Mouse (Mus musculus) liver, embryonic 16.5 days (tissue): Measurements from ENCODE around the gene Scn10a. TPM values are rescaled to one million over a fixed set of nuclear protein-coding genes. Genes with fewer than 3 reads are reported as not detected.

ENCODE experiments used
- ATAC-seq: fragments of 200-750 bp; cut with Nextera tagmentation; 2 replicates; pipeline ENCODE4 v1.8.0; 2017; ENCODE audit warnings: low read depth, mild to moderate bottlenecking, moderate number of reproducible peaks, moderate library complexity
- H3K27ac ChIP-seq: fragments of 300-500 bp; sonication (generic); 2 replicates; pipeline ENCODE4 v1.5.1; 2014; ENCODE audit warnings: mild to moderate bottlenecking, low read length
- H3K27me3 ChIP-seq: fragments of 300-500 bp; sonication (generic); 2 replicates; pipeline ENCODE4 v1.6.1; 2014; ENCODE audit warnings: low read depth, low read length, mixed read lengths; ENCODE audit not compliant: control insufficient read depth, insufficient read depth
- H3K36me3 ChIP-seq: fragments of 300-500 bp; sonication (generic); 2 replicates; pipeline ENCODE4 v1.6.1; 2014; ENCODE audit warnings: mild to moderate bottlenecking; ENCODE audit not compliant: control insufficient read depth, insufficient read depth
- H3K4me1 ChIP-seq: fragments of 300-500 bp; sonication (generic); 2 replicates; pipeline ENCODE4 v1.6.1; 2014; ENCODE audit warnings: low read depth, low read length, mixed read lengths; ENCODE audit not compliant: control insufficient read depth
- H3K4me2 ChIP-seq: fragments of 300-500 bp; sonication (generic); 2 replicates; pipeline ENCODE4 v1.6.1; 2014; ENCODE audit warnings: low read depth, low read length, mixed read lengths
- H3K4me3 ChIP-seq: fragments of 300-500 bp; sonication (generic); 2 replicates; pipeline ENCODE4 v1.5.1; 2014; ENCODE audit warnings: low read depth, mild to moderate bottlenecking, low read length
- H3K9ac ChIP-seq: fragments of 300-500 bp; sonication (generic); 2 replicates; pipeline ENCODE4 v1.6.1; 2014; ENCODE audit warnings: low read depth, low read length
- H3K9me3 ChIP-seq: fragments of 300-500 bp; sonication (generic); replicated peaks from 2 replicates; pipeline ENCODE4 v1.6.1; 2016; ENCODE audit warnings: low read length; ENCODE audit not compliant: control insufficient read depth
- WGBS: fragments of 180-500 bp; shearing (Covaris S2); extraction: QIAGEN DNeasy Blood & Tissue Kit; methylation state at CpG from one replicate; pipeline ENCODE4 v1.1.7; 2014; ENCODE audit not compliant: insufficient replicate concordance; 5-methylcytosine and 5-hydroxymethylcytosine counted together
- polyA plus RNA-seq: library from polyadenylated mRNA; unstranded; fragments of >200 nt; fragmentation: Nextera tagmentation; extraction: Ambion mirVana; gene quantifications from 2 replicates; pipeline ENCODE4 v1.2.1, GENCODE M21; 2015

Gene Scn10a
- polyA plus RNA-seq, 1 experiment from 2014 or later: 0.02 TPM

GRCm38 (mm10) chr9:119574366-119574765 lies 144.8 kb downstream of the Scn10a start:
- H3K9ac ChIP-seq: no peak overlapping the region
- no peak overlapping the region for H3K4me3 ChIP-seq
- no peaks in the 10 kb centered on the region for H3K36me3 ChIP-seq
- H3K4me1 ChIP-seq: no peaks in the 10 kb centered on the region; the same call in 1 of the 2 replicates
- peaks cover 64% of the 10 kb centered on the region for H3K27me3 ChIP-seq
- WGBS: 62% methylated on average over 7 of the region's 7 CpGs
- H3K27ac ChIP-seq: no peak overlapping the region
- ATAC-seq: no peak
- H3K9me3 ChIP-seq: no peaks in the 10 kb centered on the region
- H3K4me2 ChIP-seq: no peak overlapping the region

GRCm38 (mm10) chr9:119573009-119573408 lies 146.1 kb downstream of the Scn10a start:
- H3K9me3 ChIP-seq: no peaks in the 10 kb centered on the region
- peaks cover 50% of the 10 kb centered on the region for H3K27me3 ChIP-seq
- no peaks in the 10 kb centered on the region for H3K4me1 ChIP-seq
- no peak overlapping the region for H3K9ac ChIP-seq
- no peak overlapping the region for H3K27ac ChIP-seq
- no peak for ATAC-seq
- no peak overlapping the region for H3K4me3 ChIP-seq
- H3K4me2 ChIP-seq: no peak overlapping the region
- no peaks in the 10 kb centered on the region for H3K36me3 ChIP-seq
- 46% methylated on average over 14 of the region's 14 CpGs for WGBS

- Histone ChIP-seq H3K36me3 (no peaks in the 10 kb centered on the region), H3K27ac (no peak overlapping the region), H3K27me3 (peaks cover 36% of the 10 kb centered on the region), H3K9me3 (no peaks in the 10 kb centered on the region), H3K4me1 (no peaks in the 10 kb centered on the region), H3K4me2 (no peak overlapping the region), H3K9ac (no peak overlapping the region), H3K4me3 (no peak overlapping the region)
- WGBS: 3% methylated on average over 15 of the region's 15 CpGs
- no peak for ATAC-seq
Measured at GRCm38 (mm10) chr9:119571411-119571888, 147.7 kb downstream of the Scn10a start.

GRCm38 (mm10) chr9:119570652-119571051 lies 148.5 kb downstream of the Scn10a start:
- WGBS: 13% methylated on average over 9 of the region's 9 CpGs
- H3K9me3 ChIP-seq: no peaks in the 10 kb centered on the region
- no peak for ATAC-seq
- H3K27ac ChIP-seq: no peak overlapping the region
- H3K27me3 ChIP-seq: peaks cover 30% of the 10 kb centered on the region
- H3K9ac ChIP-seq: no peak overlapping the region
- H3K4me2 ChIP-seq: no peak overlapping the region
- H3K36me3 ChIP-seq: no peaks in the 10 kb centered on the region
- H3K4me3 ChIP-seq: no peak overlapping the region
- H3K4me1 ChIP-seq: no peaks in the 10 kb centered on the region

GRCm38 (mm10) chr9:119568732-119569131 lies 150.4 kb downstream of the Scn10a start:
- Histone ChIP-seq H3K9me3 (no peaks in the 10 kb centered on the region), H3K4me3 (no peak overlapping the region), H3K27ac (no peak overlapping the region), H3K4me2 (no peak overlapping the region), H3K36me3 (no peaks in the 10 kb centered on the region), H3K27me3 (peaks cover 27% of the 10 kb centered on the region), H3K4me1 (no peaks in the 10 kb centered on the region), H3K9ac (no peak overlapping the region)
- 16% methylated on average over 8 of the region's 8 CpGs for WGBS
- ATAC-seq: no peak

- Histone ChIP-seq H3K9ac (no peak overlapping the region), H3K27me3 (peaks cover 27% of the 10 kb centered on the region), H3K4me2 (no peak overlapping the region), H3K27ac (no peak overlapping the region), H3K4me1 (no peaks in the 10 kb centered on the region), H3K36me3 (no peaks in the 10 kb centered on the region), H3K4me3 (no peak overlapping the region), H3K9me3 (no peaks in the 10 kb centered on the region)
- WGBS: 64% methylated on average over 5 of the region's 5 CpGs
- ATAC-seq: no peak
Measured at GRCm38 (mm10) chr9:119567800-119568199, 151.3 kb downstream of the Scn10a start.

- H3K4me1 ChIP-seq: no peaks in the 10 kb centered on the region
- no peaks in the 10 kb centered on the region for H3K36me3 ChIP-seq
- no peak for ATAC-seq
- no peak overlapping the region for H3K4me3 ChIP-seq
- H3K9me3 ChIP-seq: no peaks in the 10 kb centered on the region
- 11% methylated on average over 10 of the region's 10 CpGs for WGBS
- H3K27ac ChIP-seq: no peak overlapping the region
- peaks cover 12% of the 10 kb centered on the region for H3K27me3 ChIP-seq
- H3K9ac ChIP-seq: no peak overlapping the region
- H3K4me2 ChIP-seq: no peak overlapping the region
Measured at GRCm38 (mm10) chr9:119566214-119566613, 152.9 kb downstream of the Scn10a start.

- ATAC-seq: no peak
- Histone ChIP-seq H3K27me3 (peaks cover 2% of the 10 kb centered on the region; the same call in 1 of the 2 replicates), H3K4me1 (no peaks in the 10 kb centered on the region), H3K4me2 (no peak overlapping the region), H3K27ac (no peak overlapping the region), H3K9ac (no peak overlapping the region), H3K9me3 (no peaks in the 10 kb centered on the region), H3K36me3 (no peaks in the 10 kb centered on the region), H3K4me3 (no peak overlapping the region)
- 60% methylated on average over 6 of the region's 6 CpGs for WGBS
Measured at GRCm38 (mm10) chr9:119564803-119565202, 154.3 kb downstream of the Scn10a start.

- H3K4me1 ChIP-seq: no peaks in the 10 kb centered on the region
- no peak overlapping the region for H3K4me2 ChIP-seq
- no peaks in the 10 kb centered on the region for H3K36me3 ChIP-seq
- 38% methylated on average over 6 of the region's 6 CpGs for WGBS
- no peak overlapping the region for H3K27ac ChIP-seq
- peaks cover 2% of the 10 kb centered on the region; the same call in 1 of the 2 replicates for H3K27me3 ChIP-seq
- no peaks in the 10 kb centered on the region for H3K9me3 ChIP-seq
- ATAC-seq: no peak
- H3K9ac ChIP-seq: no peak overlapping the region
- no peak overlapping the region for H3K4me3 ChIP-seq
Measured at GRCm38 (mm10) chr9:119563617-119564016, 155.5 kb downstream of the Scn10a start.
